Mouse (Mus musculus): Measurements from ENCODE around the gene Mcur1. TPM values are rescaled to one million over a fixed set of nuclear protein-coding genes. Genes with fewer than 3 reads are reported as not detected.

The Mcur1 gene
- total RNA-seq, 1 experiment = 2.0 TPM

DNA sequence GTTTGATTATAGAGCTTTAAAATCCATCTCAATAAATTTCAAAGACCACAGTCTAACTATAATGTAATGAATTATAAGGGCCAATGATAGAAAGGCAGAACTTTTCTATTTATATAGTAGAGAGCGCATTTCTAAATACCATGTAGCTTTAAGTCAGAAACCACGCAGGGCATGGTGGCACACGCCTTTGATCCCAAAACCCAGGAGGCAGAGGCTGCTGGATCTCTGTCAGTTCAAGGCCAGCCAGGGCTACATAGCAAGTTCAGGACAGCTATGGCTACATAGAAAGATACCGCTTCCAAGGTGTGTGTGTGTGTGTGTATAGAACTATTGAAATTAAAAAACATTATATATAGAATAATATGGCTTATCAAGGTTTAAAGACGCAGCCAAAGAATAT, 20.7 kb upstream of the Mcur1 start:
- H3K9me3 ChIP-seq (ENCODE audit: control insufficient read depth, insufficient read depth, low read depth, low read length) = no peaks in the 10 kb centered on the region
- H3K9ac ChIP-seq (ENCODE audit: insufficient read depth, low read depth, low read length, poor library complexity, severe bottlenecking) = no peak overlapping the region
- TF ChIP-seq CHD2 (IDR thresholded peaks at IDR 0.05; ENCODE audit: low read depth, low read length) (no peak), ZC3H11A (IDR thresholded peaks at IDR 0.05; ENCODE audit: borderline replicate concordance, low read depth, low read length) (no peak), MAFK (IDR thresholded peaks at IDR 0.05; ENCODE audit: insufficient read depth, low read depth, low read length) (no peak), ZNF384 (IDR thresholded peaks at IDR 0.05; ENCODE audit: low read depth, low read length) (no peak), HCFC1 (IDR thresholded peaks at IDR 0.05; ENCODE audit: borderline replicate concordance, insufficient read depth, low read length) (no peak)
- H3K4me3 ChIP-seq (ENCODE audit: insufficient read depth in 1 of 2, low read depth in 1 of 2, low read length in 2 of 2, poor library complexity in 1 of 2, severe bottlenecking in 1 of 2) = no peak overlapping the region
- H3K4me1 ChIP-seq (ENCODE audit: control insufficient read depth in 2 of 2, insufficient read depth in 2 of 2, low read length in 2 of 2, poor library complexity in 1 of 2) = peaks cover 3 to 4% of the 10 kb centered on the region in 2 experiments; a peak in 2 of 4 replicates
- in situ Hi-C loops (cut with MboI; ENCODE audit: low sequenced_read_pairs in 2 of 2, unreplicated experiment in 2 of 2) = loop anchor here in 1 of 2 experiments (25.0 kb wide), 1 partner anchor 157 kb away; no protein-coding TSS in a partner anchor
- no peaks in the 10 kb centered on the region for H3K36me3 ChIP-seq (ENCODE audit: control insufficient read depth, insufficient read depth, low read length, poor library complexity, severe bottlenecking)
- DNase-seq (ENCODE audit: low read depth, low spot score) = no peak
- no peak overlapping the region for H3K27ac ChIP-seq (ENCODE audit: insufficient read depth, low read depth, low read length, poor library complexity, severe bottlenecking)

DNA sequence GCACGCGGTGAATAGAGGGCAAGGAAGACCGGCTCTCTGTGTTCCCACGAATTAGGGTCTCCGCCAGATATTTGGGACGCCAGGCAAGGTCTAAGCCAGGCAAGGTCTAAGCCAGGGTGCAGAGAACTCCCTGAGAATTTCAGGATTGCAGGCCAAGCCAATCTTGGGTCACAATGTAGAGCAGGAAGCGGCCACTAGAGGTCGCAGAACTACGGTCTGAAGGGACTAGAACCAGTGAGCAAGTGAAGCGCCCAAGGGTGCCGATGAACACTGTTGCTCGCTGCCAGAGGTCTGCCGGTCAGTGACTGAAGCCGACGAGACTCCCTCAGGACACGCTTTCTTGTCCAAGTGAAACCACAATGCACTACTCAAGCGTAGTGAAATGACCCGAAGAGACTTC, 19.7 kb upstream of the Mcur1 start:
- TF ChIP-seq MAFK (IDR thresholded peaks at IDR 0.05; ENCODE audit: insufficient read depth, low read depth, low read length) (no peak), HCFC1 (IDR thresholded peaks at IDR 0.05; ENCODE audit: borderline replicate concordance, insufficient read depth, low read length) (no peak), ZC3H11A (IDR thresholded peaks at IDR 0.05; ENCODE audit: borderline replicate concordance, low read depth, low read length) (no peak), CHD2 (IDR thresholded peaks at IDR 0.05; ENCODE audit: low read depth, low read length) (no peak)
- Histone ChIP-seq H3K9me3 (ENCODE audit: control insufficient read depth, insufficient read depth, low read depth, low read length) (no peaks in the 10 kb centered on the region), H3K4me1 (ENCODE audit: control insufficient read depth in 2 of 2, insufficient read depth in 2 of 2, low read length in 2 of 2, poor library complexity in 1 of 2) (peaks cover 0 to 2% of the 10 kb centered on the region in 2 experiments; a peak in 2 of 4 replicates), H3K9ac (ENCODE audit: insufficient read depth, low read depth, low read length, poor library complexity, severe bottlenecking) (no peak overlapping the region), H3K27ac (ENCODE audit: insufficient read depth, low read depth, low read length, poor library complexity, severe bottlenecking) (no peak overlapping the region), H3K4me3 (ENCODE audit: insufficient read depth in 1 of 2, low read depth in 1 of 2, low read length in 2 of 2, poor library complexity in 1 of 2, severe bottlenecking in 1 of 2) (peak overlapping the region in 1 of 2 experiments; percentile 22; a peak in 1 of 4 replicates), H3K36me3 (ENCODE audit: control insufficient read depth, insufficient read depth, low read length, poor library complexity, severe bottlenecking) (no peaks in the 10 kb centered on the region)
- in situ Hi-C loops (cut with MboI; ENCODE audit: low sequenced_read_pairs in 2 of 2, unreplicated experiment in 2 of 2) = loop anchor here in 1 of 2 experiments (25.0 kb wide), 1 partner anchor 158 kb away; no protein-coding TSS in a partner anchor
- no peak for DNase-seq (ENCODE audit: low read depth, low spot score)

- DNase-seq (ENCODE audit: low read depth, low spot score) = no peak
- H3K9ac ChIP-seq (ENCODE audit: insufficient read depth, low read depth, low read length, poor library complexity, severe bottlenecking) = no peak overlapping the region
- no peaks in the 10 kb centered on the region for H3K4me1 ChIP-seq (ENCODE audit: control insufficient read depth in 2 of 2, insufficient read depth in 2 of 2, low read length in 2 of 2, poor library complexity in 1 of 2)
- H3K27ac ChIP-seq (ENCODE audit: insufficient read depth, low read depth, low read length, poor library complexity, severe bottlenecking) = no peak overlapping the region
- H3K4me3 ChIP-seq (ENCODE audit: insufficient read depth in 1 of 2, low read depth in 1 of 2, low read length in 2 of 2, poor library complexity in 1 of 2, severe bottlenecking in 1 of 2) = no peak overlapping the region
- no peaks in the 10 kb centered on the region for H3K36me3 ChIP-seq (ENCODE audit: control insufficient read depth, insufficient read depth, low read length, poor library complexity, severe bottlenecking)
- H3K9me3 ChIP-seq (ENCODE audit: control insufficient read depth, insufficient read depth, low read depth, low read length) = no peaks in the 10 kb centered on the region
- in situ Hi-C loops (cut with MboI; ENCODE audit: low sequenced_read_pairs in 2 of 2, unreplicated experiment in 2 of 2) = loop anchor here in 1 of 2 experiments (25.0 kb wide), 1 partner anchor 160 kb away; no protein-coding TSS in a partner anchor
- TF ChIP-seq MAFK (IDR thresholded peaks at IDR 0.05; ENCODE audit: insufficient read depth, low read depth, low read length) (no peak), ZNF384 (IDR thresholded peaks at IDR 0.05; ENCODE audit: low read depth, low read length) (no peak), ZC3H11A (IDR thresholded peaks at IDR 0.05; ENCODE audit: borderline replicate concordance, low read depth, low read length) (no peak), CHD2 (IDR thresholded peaks at IDR 0.05; ENCODE audit: low read depth, low read length) (no peak), HCFC1 (IDR thresholded peaks at IDR 0.05; ENCODE audit: borderline replicate concordance, insufficient read depth, low read length) (no peak)
These were observed 17.8 kb upstream of the Mcur1 start for GRCm38 (mm10) chr13:43577766-43578165.

GRCm38 (mm10) chr13:43577254-43577653, 17.3 kb upstream of the Mcur1 start:
- Histone ChIP-seq H3K9ac (ENCODE audit: insufficient read depth, low read depth, low read length, poor library complexity, severe bottlenecking) (no peak overlapping the region), H3K36me3 (ENCODE audit: control insufficient read depth, insufficient read depth, low read length, poor library complexity, severe bottlenecking) (no peaks in the 10 kb centered on the region), H3K27ac (ENCODE audit: insufficient read depth, low read depth, low read length, poor library complexity, severe bottlenecking) (no peak overlapping the region), H3K4me3 (ENCODE audit: insufficient read depth in 1 of 2, low read depth in 1 of 2, low read length in 2 of 2, poor library complexity in 1 of 2, severe bottlenecking in 1 of 2) (no peak overlapping the region), H3K4me1 (ENCODE audit: control insufficient read depth in 2 of 2, insufficient read depth in 2 of 2, low read length in 2 of 2, poor library complexity in 1 of 2) (no peaks in the 10 kb centered on the region), H3K9me3 (ENCODE audit: control insufficient read depth, insufficient read depth, low read depth, low read length) (no peaks in the 10 kb centered on the region)
- TF ChIP-seq ZC3H11A (IDR thresholded peaks at IDR 0.05; ENCODE audit: borderline replicate concordance, low read depth, low read length) (peak; percentile 58), HCFC1 (IDR thresholded peaks at IDR 0.05; ENCODE audit: borderline replicate concordance, insufficient read depth, low read length) (no peak)
- DNase-seq (ENCODE audit: low read depth, low spot score) = no peak
- in situ Hi-C loops (cut with MboI; ENCODE audit: low sequenced_read_pairs in 2 of 2, unreplicated experiment in 2 of 2) = loop anchor here in 1 of 2 experiments (25.0 kb wide), 1 partner anchor 160 kb away; no protein-coding TSS in a partner anchor

- in situ Hi-C loops (cut with MboI; ENCODE audit: low sequenced_read_pairs in 2 of 2, unreplicated experiment in 2 of 2) = loop anchor here in 1 of 2 experiments (25.0 kb wide), 1 partner anchor 162 kb away; no protein-coding TSS in a partner anchor
- no peak for DNase-seq (ENCODE audit: low read depth, low spot score)
- Histone ChIP-seq H3K27ac (ENCODE audit: insufficient read depth, low read depth, low read length, poor library complexity, severe bottlenecking) (no peak overlapping the region), H3K4me1 (ENCODE audit: control insufficient read depth in 2 of 2, insufficient read depth in 2 of 2, low read length in 2 of 2, poor library complexity in 1 of 2) (no peaks in the 10 kb centered on the region), H3K4me3 (ENCODE audit: insufficient read depth in 1 of 2, low read depth in 1 of 2, low read length in 2 of 2, poor library complexity in 1 of 2, severe bottlenecking in 1 of 2) (no peak overlapping the region), H3K9me3 (ENCODE audit: control insufficient read depth, insufficient read depth, low read depth, low read length) (no peaks in the 10 kb centered on the region), H3K9ac (ENCODE audit: insufficient read depth, low read depth, low read length, poor library complexity, severe bottlenecking) (no peak overlapping the region), H3K36me3 (ENCODE audit: control insufficient read depth, insufficient read depth, low read length, poor library complexity, severe bottlenecking) (no peaks in the 10 kb centered on the region)
- TF ChIP-seq HCFC1 (IDR thresholded peaks at IDR 0.05; ENCODE audit: borderline replicate concordance, insufficient read depth, low read length) (no peak), MAFK (IDR thresholded peaks at IDR 0.05; ENCODE audit: insufficient read depth, low read depth, low read length) (no peak), ZC3H11A (IDR thresholded peaks at IDR 0.05; ENCODE audit: borderline replicate concordance, low read depth, low read length) (no peak), CHD2 (IDR thresholded peaks at IDR 0.05; ENCODE audit: low read depth, low read length) (no peak), ZNF384 (IDR thresholded peaks at IDR 0.05; ENCODE audit: low read depth, low read length) (no peak)
These were observed 15.4 kb upstream of the Mcur1 start for GRCm38 (mm10) chr13:43575431-43575830.

Data from ES-E14 (cell line).